11 mouse cellular contexts compared by ENCODE assay signal in the genomic region with DNA sequence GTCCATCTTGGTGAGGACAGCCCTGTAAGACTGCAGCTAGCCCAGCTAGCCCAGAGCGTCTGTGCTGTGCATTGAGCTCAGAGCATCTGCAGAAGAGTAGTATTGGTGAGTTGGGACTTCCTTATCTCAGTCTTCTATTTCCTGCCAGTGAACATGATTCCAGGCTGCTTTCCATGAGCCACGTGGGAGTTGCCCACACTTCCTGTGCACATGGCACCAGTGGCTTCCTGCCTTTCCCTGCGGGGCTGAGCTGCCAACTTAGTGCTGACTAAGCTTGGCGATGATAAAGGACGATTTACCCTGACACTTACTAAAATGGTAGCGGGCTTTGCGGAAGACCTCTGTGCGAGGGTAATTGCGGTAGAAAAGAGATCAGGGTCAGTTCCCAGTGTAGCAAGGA. TPM values are rescaled to one million over a fixed set of nuclear protein-coding genes. Genes with fewer than 3 reads are reported as not detected.
A peak's percentile ranks its signal among the peaks of the same experiment; 100 is the strongest.
DNase-seq lines count a peak whose midpoint lies in the region; ATAC-seq lines count a peak whose summit lies in the region.
"Had no signal": no experiment of that assay in that cellular context is flagged by ENCODE, and none has a peak within 500 bp of the region (broad histone marks: within the 10 kb centered on the region; RNA-seq: fewer than 3 reads in every experiment).

No protein-coding gene starts in this region.

- no peak for ATAC-seq in hindbrain, embryonic 13.5 days (ENCODE audit: low FRiP score)
- ATAC-seq in activated CD4-positive, CD25-positive, alpha-beta regulatory T cell, adult 4 months, result no peak

- H3K9me3 ChIP-seq in hindbrain, embryonic 13.5 days, result no peaks in the 10 kb centered on the region
- H3K9me3 ChIP-seq in hindbrain, embryonic 10.5 days, result no peaks in the 10 kb centered on the region; the same call in 1 of the 2 replicates
- H3K9me3 ChIP-seq: G1E had no signal

- no peak overlapping the region for H3K9ac ChIP-seq in hindbrain, embryonic 13.5 days
- H3K9ac ChIP-seq: neural tube, embryonic 13.5 days had no signal

- no peak for DNase-seq in hindbrain, embryonic 10.5 days (ENCODE audit: low spot score)
- DNase-seq in frontal cortex, adult 2 months (ENCODE audit: extremely low spot score in 1 of 2, low spot score in 1 of 2), result peak; percentile 46 to 79
- peak; percentile 64 to 71 for DNase-seq in layer of hippocampus, adult 8-10 months (ENCODE audit: low spot score in 2 of 2)
- peak; percentile 82 for DNase-seq in right cerebral cortex, adult 18-20 months
- DNase-seq in kidney, postnatal 14 days, result no peak
- no peak for DNase-seq in retina, postnatal 1 day
- DNase-seq: adrenal gland, postnatal 14 days had no signal

- WGBS in hindbrain, embryonic 13.5 days, result 83% methylated on average over 9 of the region's 9 CpGs
- 86% methylated on average over 9 of the region's 9 CpGs for WGBS in hindbrain, embryonic 10.5 days

- H3K27ac ChIP-seq in hindbrain, embryonic 13.5 days, result 0 out of 2 replicates have a peak overlapping the region, but pooled peaks have one; percentile 4
- no peak overlapping the region for H3K27ac ChIP-seq in hindbrain, embryonic 10.5 days
- H3K27ac ChIP-seq: neural tube, embryonic 13.5 days had no signal

- peaks cover 52% of the 10 kb centered on the region for H3K4me1 ChIP-seq in hindbrain, embryonic 13.5 days (replicated peaks)
- peaks cover 11% of the 10 kb centered on the region; the same call in 1 of the 2 replicates for H3K4me1 ChIP-seq in hindbrain, embryonic 10.5 days (replicated peaks)

- no peak overlapping the region for H3K4me3 ChIP-seq in hindbrain, embryonic 13.5 days
- H3K4me3 ChIP-seq in hindbrain, embryonic 10.5 days, result no peak overlapping the region
- H3K4me3 ChIP-seq: neural tube, embryonic 13.5 days had no signal

- H3K27me3 ChIP-seq in hindbrain, embryonic 13.5 days, result no peaks in the 10 kb centered on the region
- H3K27me3 ChIP-seq in hindbrain, embryonic 10.5 days (ENCODE audit: insufficient read depth, poor library complexity, severe bottlenecking), result no peaks in the 10 kb centered on the region
- H3K27me3 ChIP-seq: neural tube, embryonic 13.5 days had no signal

- no peaks in the 10 kb centered on the region for H3K36me3 ChIP-seq in hindbrain, embryonic 13.5 days
- peaks cover 13% of the 10 kb centered on the region; the same call in 1 of the 2 replicates for H3K36me3 ChIP-seq in hindbrain, embryonic 10.5 days
- H3K36me3 ChIP-seq: G1E; neural tube, embryonic 13.5 days had no signal

- H3K4me2 ChIP-seq in hindbrain, embryonic 13.5 days, result no peak overlapping the region
- H3K4me2 ChIP-seq: neural tube, embryonic 13.5 days had no signal

RNA-seq across cellular contexts. Expression of gene Sh3rf1, which starts 35.2 kb away (rescaled TPM):
- 30.0 and 30.5 TPM in 2 replicates for polyA plus RNA-seq in hindbrain, embryonic 13.5 days (2015; fragmentation: Nextera tagmentation; extraction: Ambion mirVana)
- 17.2 and 20.3 TPM in 2 replicates for polyA plus RNA-seq in hindbrain, embryonic 10.5 days (2016; fragmentation: Nextera tagmentation; extraction: Ambion mirVana)
- polyA plus RNA-seq in frontal cortex, adult 2 months (2012; rRNA removed), result 15.8 and 19.4 TPM in 2 replicates
- total RNA-seq in layer of hippocampus, adult 8-10 months (2022), result 10 to 100 TPM; 55.7 to 63.8 (median 58.6) TPM
- 1 to 10 TPM; 5.6 to 6.5 TPM for polyA plus RNA-seq in activated CD4-positive, CD25-positive, alpha-beta regulatory T cell, adult 4 months (2017; shearing (Covaris generic))

Comparison
In these comparisons a context has a peak if more than half of its experiments do, and no peak if none do; other contexts are left out.
1. DNase-seq: peak in frontal cortex, adult 2 months (2 of 2), layer of hippocampus, adult 8-10 months (2 of 2) and right cerebral cortex, adult 18-20 months (single experiment); none in hindbrain, embryonic 10.5 days (single experiment), kidney, postnatal 14 days (single experiment) and retina, postnatal 1 day (single experiment).